In the genomic region with DNA sequence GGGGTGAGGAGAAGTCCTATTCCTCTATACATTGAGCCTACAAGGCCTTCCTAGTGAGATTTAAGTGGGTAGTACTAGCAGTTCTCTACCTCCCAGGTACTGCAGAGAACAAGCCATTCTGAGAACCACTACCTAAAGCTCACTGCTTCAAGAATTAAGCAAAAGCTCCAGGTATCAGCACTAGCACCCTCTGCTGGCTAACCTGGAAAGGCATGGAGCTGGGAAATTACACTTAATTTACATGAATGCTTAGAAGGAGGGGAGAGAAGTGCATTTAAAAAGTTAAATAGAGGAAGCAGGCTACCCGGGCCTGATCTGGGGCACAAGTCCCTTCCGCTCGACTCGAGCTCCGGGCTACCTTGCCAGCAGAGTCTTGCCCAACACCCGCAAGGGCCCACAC, we compare ENCODE assay signal across 9 mouse cellular contexts. TPM values are rescaled to one million over a fixed set of nuclear protein-coding genes. Genes with fewer than 3 reads are reported as not detected.
DNase-seq lines count a peak whose midpoint lies in the region; ATAC-seq and TF ChIP-seq lines count a peak whose summit lies in the region.
"Had no signal": no experiment of that assay in that cellular context is flagged by ENCODE, and none has a peak within 500 bp of the region (broad histone marks: within the 10 kb centered on the region; RNA-seq: fewer than 3 reads in every experiment).

No protein-coding gene starts in this region.

- WGBS in hindbrain, embryonic 10.5 days = 87% methylated on average over 6 of the region's 6 CpGs
- WGBS in hindbrain, embryonic 12.5 days = 88% methylated on average over 5 of the region's 6 CpGs
- WGBS in limb, embryonic 14.5 days = 85% methylated on average over 4 of the region's 6 CpGs

- no peaks in the 10 kb centered on the region for H3K9me3 ChIP-seq in hindbrain, embryonic 10.5 days
- no peaks in the 10 kb centered on the region for H3K9me3 ChIP-seq in hindbrain, embryonic 12.5 days (replicated peaks)
- no peaks in the 10 kb centered on the region for H3K9me3 ChIP-seq in limb, embryonic 14.5 days (ENCODE audit: control insufficient read depth, low read length)
- H3K9me3 ChIP-seq: limb, embryonic 13.5 days had no signal

- no peak for TF ChIP-seq POLR2A in limb, embryonic 14.5 days (IDR thresholded peaks at IDR 0.05; ENCODE audit: borderline replicate concordance, extremely low read depth, insufficient read depth, insufficient read length)

- H3K27me3 ChIP-seq in hindbrain, embryonic 10.5 days (ENCODE audit: insufficient read depth, poor library complexity, severe bottlenecking) = peaks cover 3% of the 10 kb centered on the region; the same call in 1 of the 2 replicates
- H3K27me3 ChIP-seq in hindbrain, embryonic 12.5 days = no peaks in the 10 kb centered on the region
- H3K27me3 ChIP-seq in limb, embryonic 14.5 days (ENCODE audit: control insufficient read depth, insufficient read depth, low read length) = no peaks in the 10 kb centered on the region
- H3K27me3 ChIP-seq: limb, embryonic 13.5 days had no signal

- no peak overlapping the region for H3K9ac ChIP-seq in hindbrain, embryonic 12.5 days
- no peak overlapping the region for H3K9ac ChIP-seq in limb, embryonic 14.5 days (ENCODE audit: low read depth, low read length, severe bottlenecking)
- H3K9ac ChIP-seq: limb, embryonic 13.5 days had no signal

- H3K4me1 ChIP-seq in hindbrain, embryonic 10.5 days (replicated peaks) = no peaks in the 10 kb centered on the region
- no peaks in the 10 kb centered on the region for H3K4me1 ChIP-seq in hindbrain, embryonic 12.5 days
- no peaks in the 10 kb centered on the region for H3K4me1 ChIP-seq in limb, embryonic 14.5 days (ENCODE audit: control insufficient read depth, insufficient read depth, low read length)
- H3K4me1 ChIP-seq: limb, embryonic 13.5 days had no signal

- H3K36me3 ChIP-seq in hindbrain, embryonic 10.5 days = peaks cover 5% of the 10 kb centered on the region; the same call in 1 of the 2 replicates
- no peaks in the 10 kb centered on the region for H3K36me3 ChIP-seq in hindbrain, embryonic 12.5 days
- H3K36me3 ChIP-seq in limb, embryonic 14.5 days (ENCODE audit: control insufficient read depth, insufficient read depth, low read length) = no peaks in the 10 kb centered on the region
- H3K36me3 ChIP-seq: limb, embryonic 13.5 days had no signal

- DNase-seq in hindbrain, embryonic 10.5 days (ENCODE audit: low spot score) = peak; percentile 4
- DNase-seq in urinary bladder, postnatal 14 days (ENCODE audit: low spot score) = peak; percentile 8
- no peak for DNase-seq in urinary bladder, postnatal 10 days (ENCODE audit: low spot score)
- DNase-seq in cerebellum, adult 9-10 months = peak; percentile 52
- DNase-seq in limb, embryonic 14.5 days (ENCODE audit: low spot score) = peak; percentile 42
- no peak for DNase-seq in ovary, postnatal 36 days (ENCODE audit: low spot score)
- DNase-seq in layer of hippocampus, postnatal 14 days (ENCODE audit: low spot score in 2 of 2) = no peak

- H3K4me3 ChIP-seq in hindbrain, embryonic 10.5 days = no peak overlapping the region
- H3K4me3 ChIP-seq in hindbrain, embryonic 12.5 days = no peak overlapping the region
- H3K4me3 ChIP-seq in limb, embryonic 14.5 days (replicated peaks; ENCODE audit: low read length) = no peak overlapping the region
- H3K4me3 ChIP-seq: limb, embryonic 13.5 days had no signal

- no peak for ATAC-seq in hindbrain, embryonic 12.5 days (ENCODE audit: low FRiP score)
- no peak for ATAC-seq in limb, embryonic 14.5 days (ENCODE audit: low FRiP score, low read depth)

- no peak overlapping the region for H3K27ac ChIP-seq in hindbrain, embryonic 10.5 days
- H3K27ac ChIP-seq in hindbrain, embryonic 12.5 days = no peak overlapping the region
- H3K27ac ChIP-seq in limb, embryonic 14.5 days (replicated peaks; ENCODE audit: low read depth, low read length) = no peak overlapping the region
- H3K27ac ChIP-seq: limb, embryonic 13.5 days had no signal

- H3K4me2 ChIP-seq in hindbrain, embryonic 12.5 days (replicated peaks) = no peak overlapping the region
- H3K4me2 ChIP-seq in limb, embryonic 14.5 days (replicated peaks; ENCODE audit: low read depth, low read length, severe bottlenecking) = no peak overlapping the region
- H3K4me2 ChIP-seq: limb, embryonic 13.5 days had no signal

RNA-seq across cellular contexts. Expression of gene Trappc2, which starts 24.2 kb away (rescaled TPM):
- polyA plus RNA-seq in hindbrain, embryonic 10.5 days (2016; fragmentation: Nextera tagmentation; extraction: Ambion mirVana) = 37.0 and 43.5 TPM in 2 replicates
- polyA plus RNA-seq in hindbrain, embryonic 12.5 days (2016; fragmentation: Nextera tagmentation; extraction: Ambion mirVana) = 57.0 and 58.5 TPM in 2 replicates
- 10.8 and 12.3 TPM in 2 replicates for polyA plus RNA-seq in limb, embryonic 14.5 days (2012; rRNA removed)
- 23.7 and 25.5 TPM in 2 replicates for polyA plus RNA-seq in limb, embryonic 14.5 days (2014; fragmentation: Nextera tagmentation; extraction: Ambion mirVana)
- 10 to 100 TPM; 49.3 to 56.3 TPM for total RNA-seq in layer of hippocampus, postnatal 14 days (2021)

RNA-seq across cellular contexts. Expression of gene Ofd1, which starts 24.3 kb away (rescaled TPM):
- polyA plus RNA-seq in hindbrain, embryonic 10.5 days (2016; fragmentation: Nextera tagmentation; extraction: Ambion mirVana) = 6.2 and 7.0 TPM in 2 replicates
- 9.8 and 10.4 TPM in 2 replicates for polyA plus RNA-seq in hindbrain, embryonic 12.5 days (2016; fragmentation: Nextera tagmentation; extraction: Ambion mirVana)
- polyA plus RNA-seq in limb, embryonic 14.5 days (2012; rRNA removed) = 4.9 and 6.6 TPM in 2 replicates
- 7.2 and 7.3 TPM in 2 replicates for polyA plus RNA-seq in limb, embryonic 14.5 days (2014; fragmentation: Nextera tagmentation; extraction: Ambion mirVana)
- 1 to 10 TPM; 5.3 to 5.7 TPM for total RNA-seq in layer of hippocampus, postnatal 14 days (2021)

Comparison
In these comparisons a context has a peak if more than half of its experiments do, and no peak if none do; other contexts are left out.
1. DNase-seq: peak in hindbrain, embryonic 10.5 days (single experiment), urinary bladder, postnatal 14 days (single experiment), cerebellum, adult 9-10 months (single experiment) and limb, embryonic 14.5 days (single experiment); none in urinary bladder, postnatal 10 days (single experiment), ovary, postnatal 36 days (single experiment) and layer of hippocampus, postnatal 14 days (0 of 2).